Mouse (Mus musculus): ENCODE results near the gene Col15a1. TPM values are rescaled to one million over a fixed set of nuclear protein-coding genes. Genes with fewer than 3 reads are reported as not detected.

The Col15a1 gene
- polyA plus RNA-seq, 1 experiment from 2014 or later, result 14.7 TPM

DNA sequence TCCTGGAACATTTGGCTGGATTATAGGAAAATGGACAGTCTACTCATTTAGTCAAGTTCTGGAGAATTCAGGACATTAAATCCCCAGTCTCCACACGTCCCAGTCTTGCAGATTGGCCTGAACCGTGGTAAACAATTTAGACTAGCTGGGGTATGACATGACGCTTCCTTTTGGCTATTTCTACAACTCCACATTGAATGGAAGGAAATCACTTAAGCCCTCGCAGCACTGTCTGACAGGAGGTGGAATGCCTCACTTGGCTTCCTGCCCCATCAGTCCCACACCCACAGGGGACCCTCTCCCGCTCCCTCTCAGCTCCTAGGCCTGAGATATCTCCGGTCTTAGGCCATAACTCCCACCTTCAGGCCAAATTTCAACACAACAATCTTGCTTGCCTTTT lies 2.1 kb upstream of the Col15a1 start:
- no peak overlapping the region for H3K4me2 ChIP-seq (replicated peaks)
- peaks cover 57% of the 10 kb centered on the region for H3K27me3 ChIP-seq
- no peak for ATAC-seq (ENCODE audit: insufficient number of reproducible peaks, insufficient read depth, low FRiP score, low TSS enrichment)
- H3K4me3 ChIP-seq, result no peak overlapping the region
- 0 out of 2 replicates have a peak, but pooled peaks cover 9% of the 10 kb centered on the region for H3K4me1 ChIP-seq
- no peak overlapping the region for H3K27ac ChIP-seq
- H3K9me3 ChIP-seq, result no peaks in the 10 kb centered on the region
- WGBS, result 68% methylated on average over 6 of the region's 6 CpGs
- no peak overlapping the region for H3K9ac ChIP-seq
- no peaks in the 10 kb centered on the region for H3K36me3 ChIP-seq

DNA sequence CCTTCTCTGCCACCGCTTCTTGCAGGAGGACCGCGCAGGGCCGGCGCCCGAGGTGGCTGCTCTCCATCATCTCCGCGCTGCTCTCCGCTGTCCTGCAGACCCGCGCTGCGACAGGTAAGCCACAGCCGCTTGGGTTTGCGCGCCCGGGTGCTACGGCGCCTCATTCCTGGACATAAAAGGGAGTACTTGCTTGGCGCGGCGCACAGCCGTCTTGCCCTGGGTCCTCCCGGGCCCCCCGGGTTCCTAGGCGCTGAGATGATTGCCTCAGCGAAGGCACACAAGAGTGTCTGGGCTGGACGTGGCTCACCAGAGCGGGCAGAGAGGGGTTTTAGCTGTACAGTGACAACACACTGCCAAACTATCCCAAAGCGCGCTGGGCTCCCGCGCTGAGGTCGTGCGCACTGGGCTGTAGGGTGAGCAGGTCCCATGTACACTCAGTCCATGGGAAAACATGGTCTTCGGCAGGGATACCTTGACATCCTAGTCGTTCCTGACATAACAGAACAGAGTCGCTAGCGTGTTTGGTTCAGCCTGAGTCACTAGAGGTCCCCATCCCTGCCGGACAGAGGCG lies 545 bp downstream of the Col15a1 start:
- Histone ChIP-seq H3K4me1 (0 out of 2 replicates have a peak, but pooled peaks cover 9% of the 10 kb centered on the region), H3K4me2 (replicated peaks) (peak overlapping the region; percentile 94), H3K9ac (peak overlapping the region; percentile 47), H3K27me3 (peaks cover 62% of the 10 kb centered on the region), H3K4me3 (peak overlapping the region; percentile 51), H3K9me3 (no peaks in the 10 kb centered on the region), H3K27ac (0 out of 2 replicates have a peak overlapping the region, but pooled peaks have one; percentile 17), H3K36me3 (no peaks in the 10 kb centered on the region)
- ATAC-seq (ENCODE audit: insufficient number of reproducible peaks, insufficient read depth, low FRiP score, low TSS enrichment), result no peak
- 2% methylated on average over 40 of the region's 40 CpGs for WGBS

DNA sequence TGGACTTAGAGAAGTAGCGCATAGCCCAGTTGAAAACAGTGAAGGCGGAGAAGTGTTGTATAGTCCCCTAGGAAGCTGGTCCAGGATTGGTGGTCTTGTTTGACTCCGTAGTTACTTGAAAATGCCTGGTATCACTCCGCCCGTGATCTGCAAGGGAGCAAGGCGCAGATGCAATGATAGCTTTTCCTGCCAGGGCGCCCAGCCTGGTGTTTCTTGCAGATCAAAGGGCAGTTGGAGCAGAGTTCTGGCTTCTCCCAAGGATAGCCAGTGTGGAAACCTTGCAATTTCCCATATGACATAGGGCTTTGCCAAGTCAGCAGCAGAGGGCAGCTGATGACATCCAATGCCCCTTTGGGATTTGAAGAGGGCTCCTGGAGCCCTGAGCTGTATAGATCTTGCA lies 1.5 kb downstream of the Col15a1 start:
- WGBS, result 82% methylated on average over 7 of the region's 7 CpGs
- Histone ChIP-seq H3K27me3 (peaks cover 62% of the 10 kb centered on the region), H3K9me3 (no peaks in the 10 kb centered on the region), H3K4me2 (replicated peaks) (0 out of 2 replicates have a peak overlapping the region, but pooled peaks have one; percentile 5), H3K36me3 (no peaks in the 10 kb centered on the region), H3K4me1 (0 out of 2 replicates have a peak, but pooled peaks cover 6% of the 10 kb centered on the region), H3K27ac (no peak overlapping the region), H3K4me3 (0 out of 2 replicates have a peak overlapping the region, but pooled peaks have one; percentile 51), H3K9ac (no peak overlapping the region)
- ATAC-seq (ENCODE audit: insufficient number of reproducible peaks, insufficient read depth, low FRiP score, low TSS enrichment), result no peak

DNA sequence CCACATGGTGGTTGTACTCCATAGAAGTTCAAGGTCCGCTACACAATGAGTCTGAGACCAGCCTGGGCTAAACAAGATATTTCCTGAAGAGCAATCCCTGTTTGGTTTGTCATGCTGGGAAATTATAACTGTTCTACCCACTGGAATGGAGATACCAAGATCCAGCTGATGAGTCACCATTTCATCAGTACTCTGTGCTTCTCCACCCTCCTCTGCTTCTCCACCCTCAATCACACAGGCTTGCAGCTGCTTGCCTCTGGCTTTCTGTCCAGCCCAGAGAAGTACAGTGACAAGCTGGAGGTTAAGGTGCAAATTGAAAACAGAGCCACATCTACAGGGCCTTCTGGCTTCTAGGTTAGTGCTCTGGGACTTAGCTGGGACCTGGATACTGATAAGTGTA lies 10.9 kb downstream of the Col15a1 start:
- Histone ChIP-seq H3K27me3 (no peaks in the 10 kb centered on the region), H3K27ac (no peak overlapping the region), H3K4me2 (replicated peaks) (no peak overlapping the region), H3K9ac (no peak overlapping the region), H3K36me3 (no peaks in the 10 kb centered on the region), H3K4me3 (no peak overlapping the region), H3K9me3 (no peaks in the 10 kb centered on the region), H3K4me1 (no peaks in the 10 kb centered on the region)
- WGBS, result 96% methylated on average over 1 of the region's 1 CpGs
- ATAC-seq (ENCODE audit: insufficient number of reproducible peaks, insufficient read depth, low FRiP score, low TSS enrichment), result no peak

GRCm38 (mm10) chr4:47219393-47219792 lies 11.4 kb downstream of the Col15a1 start:
- Histone ChIP-seq H3K4me1 (no peaks in the 10 kb centered on the region), H3K4me3 (no peak overlapping the region), H3K4me2 (replicated peaks) (no peak overlapping the region), H3K9ac (no peak overlapping the region), H3K9me3 (no peaks in the 10 kb centered on the region), H3K36me3 (no peaks in the 10 kb centered on the region), H3K27me3 (no peaks in the 10 kb centered on the region), H3K27ac (no peak overlapping the region)
- 84% methylated on average over 10 of the region's 10 CpGs for WGBS
- ATAC-seq (ENCODE audit: insufficient number of reproducible peaks, insufficient read depth, low FRiP score, low TSS enrichment), result no peak

DNA sequence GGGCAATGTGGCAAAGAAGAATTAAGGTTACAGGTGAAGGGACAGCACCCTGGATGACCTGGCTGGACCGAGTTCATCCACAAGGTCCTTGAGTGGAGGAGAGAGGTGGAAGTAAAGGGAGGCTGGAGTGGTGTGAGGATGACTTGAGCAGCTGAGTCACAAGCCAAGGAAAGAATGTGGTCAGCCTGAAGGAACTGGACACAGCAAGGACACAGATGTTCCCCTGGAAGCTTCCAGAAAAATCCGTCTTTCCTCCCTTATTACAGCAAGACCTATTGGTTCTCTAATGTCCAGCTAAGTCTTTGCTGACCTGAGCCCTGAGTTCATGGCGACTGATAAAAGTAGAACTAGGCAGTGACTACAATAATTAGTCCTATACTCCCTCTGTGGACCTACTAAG lies 12.6 kb downstream of the Col15a1 start:
- Histone ChIP-seq H3K9me3 (no peaks in the 10 kb centered on the region), H3K27me3 (no peaks in the 10 kb centered on the region), H3K4me3 (no peak overlapping the region), H3K4me2 (replicated peaks) (no peak overlapping the region), H3K27ac (no peak overlapping the region), H3K36me3 (no peaks in the 10 kb centered on the region), H3K9ac (no peak overlapping the region), H3K4me1 (no peaks in the 10 kb centered on the region)
- ATAC-seq (ENCODE audit: insufficient number of reproducible peaks, insufficient read depth, low FRiP score, low TSS enrichment), result no peak
- 84% methylated on average over 3 of the region's 3 CpGs for WGBS

- Histone ChIP-seq H3K36me3 (no peaks in the 10 kb centered on the region), H3K27ac (no peak overlapping the region), H3K4me1 (peaks cover under 1% of the 10 kb centered on the region), H3K27me3 (no peaks in the 10 kb centered on the region), H3K4me3 (no peak overlapping the region), H3K4me2 (replicated peaks) (no peak overlapping the region), H3K9ac (no peak overlapping the region), H3K9me3 (no peaks in the 10 kb centered on the region)
- 75% methylated on average over 3 of the region's 3 CpGs for WGBS
- no peak for ATAC-seq (ENCODE audit: insufficient number of reproducible peaks, insufficient read depth, low FRiP score, low TSS enrichment)
These were observed 14.2 kb downstream of the Col15a1 start for GRCm38 (mm10) chr4:47222146-47222545.

GRCm38 (mm10) chr4:47225920-47226319 lies 18.0 kb downstream of the Col15a1 start:
- Histone ChIP-seq H3K4me3 (no peak overlapping the region), H3K36me3 (no peaks in the 10 kb centered on the region), H3K27me3 (no peaks in the 10 kb centered on the region), H3K9me3 (no peaks in the 10 kb centered on the region), H3K4me2 (replicated peaks) (no peak overlapping the region), H3K4me1 (peaks cover 10% of the 10 kb centered on the region), H3K27ac (no peak overlapping the region), H3K9ac (no peak overlapping the region)
- 78% methylated on average over 6 of the region's 6 CpGs for WGBS
- no peak for ATAC-seq (ENCODE audit: insufficient number of reproducible peaks, insufficient read depth, low FRiP score, low TSS enrichment)

- Histone ChIP-seq H3K9me3 (no peaks in the 10 kb centered on the region), H3K27ac (no peak overlapping the region), H3K4me1 (peaks cover 10% of the 10 kb centered on the region), H3K27me3 (no peaks in the 10 kb centered on the region), H3K36me3 (no peaks in the 10 kb centered on the region), H3K4me3 (no peak overlapping the region), H3K9ac (no peak overlapping the region), H3K4me2 (replicated peaks) (no peak overlapping the region)
- WGBS, result 54% methylated on average over 4 of the region's 4 CpGs
- ATAC-seq (ENCODE audit: insufficient number of reproducible peaks, insufficient read depth, low FRiP score, low TSS enrichment), result no peak
These were observed 19.1 kb downstream of the Col15a1 start for GRCm38 (mm10) chr4:47227101-47227500.

DNA sequence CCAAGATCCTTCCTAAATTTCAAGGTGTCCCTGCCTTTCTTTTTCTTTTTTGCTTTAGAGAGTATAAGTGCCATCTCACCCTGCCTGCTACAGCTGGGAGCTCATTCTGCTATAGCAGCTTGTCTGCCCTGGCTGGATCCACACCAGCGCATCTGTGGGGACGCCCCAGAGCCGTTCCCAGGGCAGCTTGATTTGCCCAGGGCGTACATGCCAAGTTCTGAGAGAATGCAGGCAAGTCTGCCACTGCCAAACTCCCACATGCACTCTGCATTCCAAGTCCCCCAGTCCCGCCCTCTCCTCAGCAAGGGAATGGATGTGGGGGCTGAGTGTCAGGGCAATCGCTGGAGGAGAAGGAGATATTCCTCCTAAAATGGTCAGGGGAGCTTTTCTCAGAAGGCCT lies 19.8 kb downstream of the Col15a1 start:
- H3K9ac ChIP-seq, result no peak overlapping the region
- no peaks in the 10 kb centered on the region for H3K9me3 ChIP-seq
- H3K4me2 ChIP-seq (replicated peaks), result no peak overlapping the region
- H3K27ac ChIP-seq, result no peak overlapping the region
- no peak overlapping the region for H3K4me3 ChIP-seq
- WGBS, result 51% methylated on average over 6 of the region's 6 CpGs
- peaks cover 10% of the 10 kb centered on the region for H3K4me1 ChIP-seq
- ATAC-seq (ENCODE audit: insufficient number of reproducible peaks, insufficient read depth, low FRiP score, low TSS enrichment), result no peak
- H3K36me3 ChIP-seq, result no peaks in the 10 kb centered on the region
- H3K27me3 ChIP-seq, result no peaks in the 10 kb centered on the region

DNA sequence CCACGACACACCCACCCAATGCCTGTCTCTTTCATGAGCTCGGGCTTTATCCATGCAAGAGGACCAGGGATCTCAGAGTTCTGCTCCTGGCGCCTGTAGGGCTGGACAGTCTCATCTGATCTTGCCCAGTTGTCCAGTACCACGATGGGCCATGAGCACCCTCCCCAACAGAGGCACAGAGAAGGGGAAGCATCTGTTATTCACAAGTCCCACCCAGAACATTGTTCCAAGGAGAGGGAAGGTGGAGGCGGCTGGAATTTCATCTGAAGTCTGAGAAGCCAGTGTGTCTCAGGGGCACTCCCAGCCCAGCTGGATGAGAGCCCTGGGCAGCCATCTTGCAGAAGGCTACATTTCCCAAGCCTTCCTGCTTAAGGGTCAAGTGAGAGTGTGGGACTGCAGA lies 21.0 kb downstream of the Col15a1 start:
- Histone ChIP-seq H3K9me3 (no peaks in the 10 kb centered on the region), H3K4me1 (peaks cover 10% of the 10 kb centered on the region), H3K9ac (no peak overlapping the region), H3K36me3 (no peaks in the 10 kb centered on the region), H3K4me3 (no peak overlapping the region), H3K27ac (no peak overlapping the region), H3K27me3 (no peaks in the 10 kb centered on the region), H3K4me2 (replicated peaks) (no peak overlapping the region)
- no peak for ATAC-seq (ENCODE audit: insufficient number of reproducible peaks, insufficient read depth, low FRiP score, low TSS enrichment)
- 83% methylated on average over 5 of the region's 5 CpGs for WGBS

- H3K9me3 ChIP-seq, result no peaks in the 10 kb centered on the region
- H3K27me3 ChIP-seq, result no peaks in the 10 kb centered on the region
- no peaks in the 10 kb centered on the region for H3K36me3 ChIP-seq
- H3K27ac ChIP-seq, result no peak overlapping the region
- H3K4me2 ChIP-seq (replicated peaks), result no peak overlapping the region
- WGBS, result 88% methylated on average over 7 of the region's 7 CpGs
- H3K4me3 ChIP-seq, result no peak overlapping the region
- no peak for ATAC-seq (ENCODE audit: insufficient number of reproducible peaks, insufficient read depth, low FRiP score, low TSS enrichment)
- H3K9ac ChIP-seq, result no peak overlapping the region
- H3K4me1 ChIP-seq, result peaks cover 15% of the 10 kb centered on the region
These were observed 22.5 kb downstream of the Col15a1 start for GRCm38 (mm10) chr4:47230498-47230897.

All from embryonic facial prominence, embryonic 12.5 days (tissue).